Mouse (Mus musculus) retina, postnatal 1 day (tissue): ENCODE measurements around the gene Cysltr2.

Experiments
- DNase-seq: peaks from one replicate; pipeline ENCODE4 v3.0.0-alpha.2; 2012

Cysltr2 gene

GRCm38 (mm10) chr14:72983456-72983855 is 65.5 kb downstream of the Cysltr2 start:
- DNase-seq: peak; percentile 92

- DNase-seq: peak; percentile 18
Measured at GRCm38 (mm10) chr14:72982981-72983436, 65.9 kb downstream of the Cysltr2 start.

- no peak for DNase-seq
Measured at GRCm38 (mm10) chr14:72980761-72981160, 68.2 kb downstream of the Cysltr2 start.

- DNase-seq: no peak
Measured at GRCm38 (mm10) chr14:72980106-72980505, 68.8 kb downstream of the Cysltr2 start.

GRCm38 (mm10) chr14:72976111-72976510 is 72.8 kb downstream of the Cysltr2 start:
- no peak for DNase-seq
